Mouse (Mus musculus) hindbrain, embryonic 14.5 days (tissue): ENCODE measurements at regions not wholly inside any gene's neighbourhood (a gene's known extent, or its start where the extent isn't known, plus 50 kb on each side); places are given as distances from the start of the nearest gene placed in this dataset.

Experiments used
- ATAC-seq: fragments of 200-750 bp; cut with Nextera tagmentation; 2 replicates; pipeline ENCODE4 v1.8.0; 2017; ENCODE audit warnings: moderate number of reproducible peaks, mild to moderate bottlenecking, moderate TSS enrichment, moderate library complexity; ENCODE audit not compliant: low FRiP score
- DNase-seq: peaks from one replicate; pipeline ENCODE4 v3.0.0-alpha.2; 2015; ENCODE audit warnings: low spot score
- H3K27ac ChIP-seq: fragments of 300-500 bp; sonication (generic); 2 replicates; pipeline ENCODE4 v1.5.1; 2014; ENCODE audit warnings: mild to moderate bottlenecking, moderate library complexity
- H3K27me3 ChIP-seq: fragments of 300-500 bp; sonication (generic); 2 replicates; pipeline ENCODE4 v1.6.1; 2014; ENCODE audit warnings: mild to moderate bottlenecking, low read length, mixed read lengths; ENCODE audit not compliant: control insufficient read depth, insufficient read depth
- H3K36me3 ChIP-seq: fragments of 300-500 bp; sonication (generic); replicated peaks from 2 replicates; pipeline ENCODE4 v1.6.1; 2014; ENCODE audit not compliant: control insufficient read depth, insufficient read depth
- H3K4me1 ChIP-seq: fragments of 300-500 bp; sonication (generic); replicated peaks from 2 replicates; pipeline ENCODE4 v1.6.1; 2014; ENCODE audit warnings: antibody characterized with exemption, low read length, mixed read lengths; ENCODE audit not compliant: control insufficient read depth, insufficient read depth
- H3K4me2 ChIP-seq: fragments of 300-500 bp; sonication (generic); replicated peaks from 2 replicates; pipeline ENCODE4 v1.6.1; 2014; ENCODE audit warnings: mild to moderate bottlenecking, moderate library complexity
- H3K4me3 ChIP-seq: fragments of 300-500 bp; sonication (generic); replicated peaks from 2 replicates; pipeline ENCODE4 v1.5.1; 2014; ENCODE audit warnings: mild to moderate bottlenecking, low read length
- H3K9ac ChIP-seq: fragments of 300-500 bp; sonication (generic); 2 replicates; pipeline ENCODE4 v1.6.1; 2014
- H3K9me3 ChIP-seq: fragments of 300-500 bp; sonication (generic); 2 replicates; pipeline ENCODE4 v1.6.1; 2016; ENCODE audit warnings: low read length; ENCODE audit not compliant: control insufficient read depth
- WGBS: fragments of 180-500 bp; shearing (Covaris S2); extraction: QIAGEN DNeasy Blood & Tissue Kit; methylation state at CpG from one replicate; pipeline ENCODE4 v1.1.7; 2014; 5-methylcytosine and 5-hydroxymethylcytosine counted together

DNA sequence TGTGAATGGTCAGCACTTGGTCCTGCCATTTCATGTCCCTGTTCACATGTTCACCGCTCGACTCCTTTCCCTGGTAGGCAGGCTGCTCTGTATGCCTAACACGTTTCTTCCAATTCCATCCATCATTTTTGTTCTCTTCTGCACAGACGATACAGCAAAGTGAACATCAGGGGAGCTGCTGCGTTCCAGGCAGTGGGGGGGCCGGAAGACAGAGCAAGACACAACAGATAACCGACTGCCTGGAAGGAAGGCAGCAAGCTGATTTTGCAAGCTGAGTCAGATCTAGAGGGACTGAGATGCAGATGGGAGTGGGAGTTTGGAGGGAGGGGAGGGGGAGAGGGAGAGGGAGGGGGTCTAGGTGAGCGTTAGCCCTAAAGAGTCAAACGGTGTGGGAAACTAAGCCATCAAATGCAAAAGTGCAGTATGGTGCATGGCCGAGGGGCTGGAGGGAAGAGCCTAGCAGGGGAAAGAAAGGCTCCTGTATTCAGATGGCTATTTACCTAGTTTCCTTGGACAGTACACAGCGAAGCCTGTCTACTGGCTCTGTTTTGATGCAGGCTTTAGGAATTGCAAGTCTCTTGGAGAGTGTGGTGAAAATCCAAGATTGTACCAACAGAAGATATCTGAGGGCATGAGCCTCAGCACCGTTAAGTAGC is 112.9 kb upstream of the Cdkn3 start:
- Histone ChIP-seq H3K27me3 (no peaks in the 10 kb centered on the region), H3K4me1 (peaks cover 6% of the 10 kb centered on the region; the same call in 1 of the 2 replicates), H3K36me3 (no peaks in the 10 kb centered on the region), H3K9ac (no peak overlapping the region; the same call in 1 of the 2 replicates), H3K27ac (peak overlapping the region; percentile 68), H3K9me3 (no peaks in the 10 kb centered on the region), H3K4me3 (no peak overlapping the region), H3K4me2 (peak overlapping the region; percentile 4; the same call in 1 of the 2 replicates)
- DNase-seq = peak; percentile 47
- 42% methylated on average over 12 of the region's 12 CpGs for WGBS
- ATAC-seq = peak; percentile 85

DNA sequence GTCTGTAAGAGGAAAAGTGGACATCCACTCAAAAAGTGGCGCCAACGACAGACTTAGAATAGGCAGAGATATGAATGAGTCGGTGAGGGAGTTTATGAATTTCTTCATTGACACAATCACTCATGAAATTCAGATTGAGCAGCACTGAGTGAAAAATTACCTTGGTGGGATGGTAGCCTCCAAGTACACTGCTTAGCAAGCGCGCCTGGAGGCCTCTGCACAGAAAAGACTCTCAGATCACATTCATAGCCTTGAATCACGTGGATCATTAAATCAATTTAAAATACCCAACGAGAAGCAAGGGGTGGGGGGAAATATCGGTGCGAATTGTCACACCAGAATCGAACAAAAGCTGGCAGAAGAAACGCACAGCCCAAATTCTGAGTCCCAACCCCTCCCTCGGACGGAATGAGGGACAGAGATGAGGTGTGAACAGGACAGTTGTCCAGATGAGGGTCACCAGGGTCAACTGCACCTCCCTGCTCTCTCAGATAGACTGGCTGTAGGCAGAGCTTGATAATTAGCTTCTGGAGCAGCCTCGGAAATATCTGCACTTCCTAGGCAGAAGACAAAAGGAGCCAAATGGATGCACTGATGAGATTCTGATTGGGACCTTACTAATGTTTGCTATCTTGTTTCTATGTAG is 113.5 kb upstream of the Cdkn3 start:
- Histone ChIP-seq H3K4me1 (peaks cover 6% of the 10 kb centered on the region; the same call in 1 of the 2 replicates), H3K9ac (no peak overlapping the region; the same call in 1 of the 2 replicates), H3K27ac (peak overlapping the region; percentile 68), H3K4me3 (no peak overlapping the region), H3K4me2 (peak overlapping the region; percentile 4; the same call in 1 of the 2 replicates), H3K27me3 (no peaks in the 10 kb centered on the region), H3K9me3 (no peaks in the 10 kb centered on the region), H3K36me3 (no peaks in the 10 kb centered on the region)
- ATAC-seq = peak; percentile 29
- WGBS = 58% methylated on average over 14 of the region's 14 CpGs
- DNase-seq = no peak

DNA sequence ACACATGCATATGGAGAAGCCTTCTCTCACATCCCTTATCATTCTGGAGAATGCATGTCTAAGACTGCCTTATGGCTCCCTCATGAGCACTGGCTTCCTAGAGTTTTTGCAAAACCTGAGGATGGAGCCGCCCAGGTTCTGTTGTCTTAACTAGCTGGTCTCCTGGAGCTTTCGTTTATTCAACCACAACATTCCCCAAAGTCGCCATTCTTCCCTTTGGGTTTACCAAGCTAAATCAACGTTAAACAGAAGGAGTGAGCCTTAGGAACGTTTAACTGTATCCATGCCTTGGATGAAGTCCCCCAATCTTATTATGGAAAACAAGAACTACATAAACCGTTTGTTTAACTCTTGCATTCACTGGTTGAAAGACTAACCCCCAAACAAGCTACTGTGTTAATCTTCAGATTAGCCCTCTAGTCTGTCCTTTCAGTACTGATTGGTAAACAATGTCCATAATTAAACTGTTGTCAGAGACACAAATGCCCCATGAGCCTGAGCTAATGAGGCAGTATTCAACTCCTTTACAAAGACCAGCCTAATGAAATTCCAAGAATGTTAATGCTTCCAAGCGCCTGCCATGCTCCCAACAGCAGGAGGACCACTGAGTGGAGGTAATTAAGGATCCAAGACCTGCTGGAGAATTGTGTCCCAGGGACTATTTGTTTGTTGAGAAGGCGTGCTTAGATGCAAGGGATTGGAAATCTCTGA is 121.1 kb upstream of the Cdkn3 start:
- Histone ChIP-seq H3K27ac (no peak overlapping the region), H3K36me3 (no peaks in the 10 kb centered on the region), H3K4me2 (no peak overlapping the region), H3K9ac (no peak overlapping the region), H3K9me3 (no peaks in the 10 kb centered on the region), H3K4me3 (no peak overlapping the region), H3K4me1 (no peaks in the 10 kb centered on the region), H3K27me3 (no peaks in the 10 kb centered on the region)
- ATAC-seq (no peak), DNase-seq (no peak)
- WGBS = 12% methylated on average over 8 of the region's 8 CpGs

DNA sequence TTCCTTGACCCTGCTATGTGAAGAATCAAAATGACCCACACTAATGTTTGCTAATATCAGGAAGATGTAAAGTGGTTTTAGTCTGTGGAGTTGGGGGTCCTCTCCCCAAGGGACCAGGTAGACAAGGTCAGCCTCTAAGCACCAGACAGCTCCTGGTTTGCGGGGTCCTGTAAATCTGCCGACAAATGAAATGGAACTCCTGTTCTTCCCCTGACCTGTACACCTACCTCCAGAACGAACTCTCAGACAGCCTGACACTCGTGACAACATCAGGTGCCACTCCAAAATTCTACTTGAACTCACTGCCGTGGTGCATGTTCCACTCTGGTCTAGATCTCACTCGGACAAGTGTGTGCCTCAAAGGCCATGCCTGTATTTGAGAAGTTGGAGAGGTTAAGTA is 121.8 kb upstream of the Cdkn3 start:
- H3K9ac ChIP-seq = no peak overlapping the region
- no peak overlapping the region for H3K4me3 ChIP-seq
- H3K4me1 ChIP-seq = no peaks in the 10 kb centered on the region
- H3K27ac ChIP-seq = no peak overlapping the region
- WGBS = 83% methylated on average over 6 of the region's 6 CpGs
- H3K9me3 ChIP-seq = no peaks in the 10 kb centered on the region
- no peak for ATAC-seq
- no peaks in the 10 kb centered on the region for H3K36me3 ChIP-seq
- no peak for DNase-seq
- H3K4me2 ChIP-seq = no peak overlapping the region
- no peaks in the 10 kb centered on the region for H3K27me3 ChIP-seq

DNA sequence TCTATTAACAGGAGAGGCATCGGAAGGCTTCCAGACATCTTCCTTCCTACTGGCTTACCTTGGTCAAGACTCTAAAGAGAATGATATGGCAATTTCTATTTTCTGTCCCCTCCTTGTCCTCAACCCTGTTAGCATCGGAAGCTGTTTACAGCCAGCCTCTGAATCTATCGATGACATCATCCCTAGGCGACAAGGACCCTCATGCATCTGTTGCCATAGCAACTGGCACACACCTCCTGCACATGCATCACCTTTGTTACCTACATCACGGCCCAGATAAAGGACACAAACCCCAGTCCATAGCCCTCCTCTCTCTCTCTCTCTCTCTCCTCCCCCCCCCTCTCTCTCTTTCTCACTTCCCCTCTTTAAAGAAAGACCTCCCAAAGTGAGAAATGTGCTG is 123.1 kb upstream of the Cdkn3 start:
- Histone ChIP-seq H3K27me3 (no peaks in the 10 kb centered on the region), H3K27ac (no peak overlapping the region), H3K4me3 (no peak overlapping the region), H3K4me1 (no peaks in the 10 kb centered on the region), H3K36me3 (no peaks in the 10 kb centered on the region), H3K9me3 (no peaks in the 10 kb centered on the region), H3K9ac (no peak overlapping the region), H3K4me2 (no peak overlapping the region)
- WGBS = 59% methylated on average over 5 of the region's 5 CpGs
- ATAC-seq = peak; percentile 76
- DNase-seq = peak; percentile 55

DNA sequence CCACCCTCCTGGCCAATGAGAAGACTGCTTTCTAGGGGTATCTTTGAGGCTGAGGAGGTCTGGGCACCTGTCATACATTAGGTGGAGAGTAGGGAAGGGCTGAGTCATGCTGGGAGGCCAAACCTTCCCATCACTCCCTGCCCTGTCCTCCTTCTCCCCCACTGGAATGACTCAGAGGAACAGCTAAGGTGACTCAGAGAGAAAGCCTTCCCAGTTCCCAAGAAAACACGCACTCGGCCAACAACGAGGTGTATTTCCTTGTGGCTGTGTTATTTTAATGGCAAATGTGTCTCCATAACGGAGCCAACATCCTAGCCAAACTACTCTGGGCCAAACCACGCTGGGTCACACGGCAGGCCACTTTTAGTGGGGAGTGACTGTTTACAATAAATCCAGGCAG is 124.0 kb upstream of the Cdkn3 start:
- no peak overlapping the region for H3K27ac ChIP-seq
- H3K9me3 ChIP-seq = no peaks in the 10 kb centered on the region
- no peak overlapping the region for H3K4me3 ChIP-seq
- DNase-seq (no peak), ATAC-seq (no peak)
- H3K27me3 ChIP-seq = no peaks in the 10 kb centered on the region
- no peak overlapping the region for H3K9ac ChIP-seq
- 93% methylated on average over 6 of the region's 6 CpGs for WGBS
- no peaks in the 10 kb centered on the region for H3K4me1 ChIP-seq
- H3K4me2 ChIP-seq = no peak overlapping the region
- H3K36me3 ChIP-seq = no peaks in the 10 kb centered on the region

DNA sequence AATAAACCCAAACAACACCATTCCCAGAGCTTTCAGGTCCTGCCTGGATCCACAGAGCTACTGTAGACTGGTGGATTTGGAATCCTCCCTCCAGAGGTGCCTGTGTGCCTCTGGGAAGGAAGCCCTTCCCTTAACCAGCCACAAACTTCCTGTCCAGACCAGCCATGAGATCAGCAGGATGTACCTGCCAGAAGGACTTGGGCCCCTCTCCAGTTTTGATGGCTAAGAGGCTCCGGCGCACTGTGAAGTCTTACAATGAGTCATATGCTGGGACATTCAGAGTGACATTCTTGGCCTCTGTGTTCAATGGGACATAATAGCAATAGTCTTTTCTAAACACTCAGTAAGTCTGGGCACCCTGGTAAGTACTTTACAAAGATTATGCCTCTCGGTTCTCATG is 125.0 kb upstream of the Cdkn3 start:
- H3K27ac ChIP-seq = no peak overlapping the region
- H3K36me3 ChIP-seq = no peaks in the 10 kb centered on the region
- H3K9ac ChIP-seq = no peak overlapping the region
- no peaks in the 10 kb centered on the region for H3K4me1 ChIP-seq
- WGBS = 88% methylated on average over 3 of the region's 3 CpGs
- no peaks in the 10 kb centered on the region for H3K27me3 ChIP-seq
- no peak for ATAC-seq
- H3K4me3 ChIP-seq = no peak overlapping the region
- H3K4me2 ChIP-seq = no peak overlapping the region
- H3K9me3 ChIP-seq = no peaks in the 10 kb centered on the region
- no peak for DNase-seq

DNA sequence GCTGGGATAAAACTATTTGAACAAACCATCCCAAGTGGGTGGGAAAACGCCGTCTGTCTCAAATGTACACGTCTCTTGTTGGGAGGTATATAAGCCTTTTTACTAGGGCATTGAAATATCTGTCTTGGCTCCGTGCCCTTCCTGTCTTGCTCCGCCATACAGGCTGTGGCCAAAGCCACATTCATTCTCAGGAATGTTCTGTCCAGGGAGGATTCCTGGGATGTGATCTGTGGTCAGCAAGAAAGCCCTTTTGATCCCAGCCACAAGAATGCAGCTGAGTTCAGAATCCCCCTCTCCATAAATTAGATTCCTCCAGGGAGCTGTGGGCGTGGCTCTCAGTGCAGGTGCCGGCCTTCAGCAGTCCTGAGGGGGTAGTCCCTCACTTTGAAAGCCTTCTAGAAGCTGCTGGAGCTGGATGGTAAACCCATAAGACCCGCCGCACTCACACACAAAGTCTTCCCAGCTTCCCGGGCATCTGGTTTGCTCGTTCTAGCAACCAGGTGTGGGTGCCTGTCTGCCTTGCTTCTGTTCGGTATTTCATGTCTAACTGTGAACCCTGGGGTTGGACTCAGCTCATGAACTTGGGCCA is 125.6 kb upstream of the Cdkn3 start:
- no peak for DNase-seq
- H3K27ac ChIP-seq = no peak overlapping the region
- no peak for ATAC-seq
- no peaks in the 10 kb centered on the region for H3K27me3 ChIP-seq
- no peaks in the 10 kb centered on the region for H3K4me1 ChIP-seq
- no peak overlapping the region for H3K4me3 ChIP-seq
- H3K9ac ChIP-seq = no peak overlapping the region
- 71% methylated on average over 12 of the region's 12 CpGs for WGBS
- H3K36me3 ChIP-seq = no peaks in the 10 kb centered on the region
- H3K4me2 ChIP-seq = no peak overlapping the region
- no peaks in the 10 kb centered on the region for H3K9me3 ChIP-seq

DNA sequence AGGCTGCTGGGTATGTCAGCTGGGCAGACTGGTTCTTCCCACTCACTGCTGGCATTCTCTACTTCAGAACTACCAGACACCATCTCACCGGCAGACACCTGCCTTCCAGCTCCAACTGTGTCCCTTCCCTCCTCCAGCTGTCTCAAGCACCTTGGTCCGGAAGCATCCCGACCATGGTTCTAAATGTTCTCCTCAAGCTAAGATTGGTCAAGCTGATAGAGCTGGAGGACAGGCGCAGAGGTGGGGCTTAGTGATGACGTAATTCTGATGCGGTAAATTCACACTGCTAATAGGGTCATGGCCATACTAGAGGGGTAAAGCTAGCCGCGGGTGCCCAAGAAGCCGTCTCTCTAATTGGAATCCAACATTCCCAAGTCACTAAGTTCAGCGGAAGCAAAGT is 126.1 kb upstream of the Cdkn3 start:
- Histone ChIP-seq H3K4me2 (no peak overlapping the region), H3K4me3 (no peak overlapping the region), H3K27ac (no peak overlapping the region), H3K9ac (no peak overlapping the region), H3K27me3 (no peaks in the 10 kb centered on the region), H3K4me1 (no peaks in the 10 kb centered on the region), H3K9me3 (no peaks in the 10 kb centered on the region), H3K36me3 (no peaks in the 10 kb centered on the region)
- WGBS = 93% methylated on average over 10 of the region's 10 CpGs
- DNase-seq = no peak
- ATAC-seq = no peak
